Mouse (Mus musculus): Measurements from ENCODE around the gene Prss8. TPM values are rescaled to one million over a fixed set of nuclear protein-coding genes. Genes with fewer than 3 reads are reported as not detected.
"Not testable (repeated sequence)": the region's sequence is repeated elsewhere in the genome, so short reads cannot be mapped to it uniquely, and the experiment has no call there.

Prss8 gene
- total RNA-seq (2017): not detected in 2 replicates

DNA sequence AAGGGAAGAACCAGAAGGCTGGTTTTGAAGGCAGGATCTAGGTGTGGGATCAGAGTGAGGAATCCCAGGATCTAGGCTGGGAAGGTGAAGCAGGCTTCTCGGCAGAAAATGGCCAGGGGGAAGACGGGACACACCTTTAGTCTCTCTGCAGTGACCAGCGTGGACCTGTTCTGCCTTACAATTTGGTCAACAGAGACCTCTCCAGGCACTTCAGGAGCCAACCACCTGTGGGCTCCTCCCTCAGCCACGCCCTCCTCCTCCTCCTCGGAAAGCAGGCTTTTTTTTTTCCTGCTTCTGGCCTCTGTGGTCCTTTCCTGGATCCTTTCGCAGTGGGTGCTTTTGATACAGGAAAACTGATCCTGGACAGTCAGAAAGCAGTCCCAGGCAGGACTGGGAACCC, at the start of gene Prss8:
Gene Prss8, minus strand, starts transcription at position 182 of the 400 bp plus-strand sequence.
- no peak for ATAC-seq (replicated peaks; ENCODE audit: low read depth, poor library complexity, severe bottlenecking)

DNA sequence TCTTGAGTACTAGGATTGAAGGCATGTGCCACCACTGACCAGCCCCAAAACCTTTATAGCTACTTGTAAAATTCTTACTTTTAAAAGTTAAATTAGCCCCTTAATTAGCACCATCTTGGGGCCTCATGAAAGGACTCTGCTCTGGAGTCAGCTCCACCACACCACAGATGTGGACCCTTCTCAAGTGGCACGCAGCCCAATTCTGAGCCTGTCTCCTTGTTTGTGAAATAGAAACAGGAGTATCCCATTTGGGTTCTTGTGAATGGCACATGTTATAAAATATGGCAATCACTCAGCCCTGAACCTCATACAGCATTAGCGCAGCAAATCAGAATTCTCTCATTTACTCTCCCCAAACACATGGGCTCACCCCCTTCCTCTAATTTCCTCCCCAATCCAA, 49.0 kb upstream of the Prss8 start:
- ATAC-seq (replicated peaks; ENCODE audit: low read depth, poor library complexity, severe bottlenecking): no peak

DNA sequence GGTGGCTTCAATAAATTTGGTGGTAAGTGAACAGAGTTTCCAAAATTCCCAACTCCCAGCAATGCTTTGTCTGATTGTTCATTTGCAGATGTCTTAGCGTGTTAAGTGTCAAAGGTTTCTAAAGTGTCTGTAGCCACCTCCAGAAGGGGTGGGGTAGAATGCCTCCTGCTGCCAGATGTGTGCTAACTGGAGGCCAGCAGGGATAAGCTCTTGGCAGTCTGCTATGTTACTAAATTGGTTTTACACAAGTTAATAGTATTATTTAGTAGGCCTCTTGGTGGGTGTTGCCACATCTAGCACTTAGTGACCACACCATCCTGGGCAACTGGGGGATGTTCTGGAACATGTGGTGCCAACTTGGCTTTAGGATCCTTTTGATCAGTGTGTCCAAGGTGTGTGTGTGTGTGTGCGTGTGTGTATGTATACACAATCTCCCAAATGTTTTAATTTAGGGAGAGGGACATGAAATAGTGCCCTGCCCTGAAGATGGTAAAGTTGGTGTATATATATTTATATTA, 44.6 kb upstream of the Prss8 start:
- ATAC-seq (replicated peaks; ENCODE audit: low read depth, poor library complexity, severe bottlenecking): no peak

- ATAC-seq (replicated peaks; ENCODE audit: low read depth, poor library complexity, severe bottlenecking): peak; percentile 20
Observed at GRCm38 (mm10) chr7:127967922-127968828, 38.3 kb upstream of the Prss8 start.

DNA sequence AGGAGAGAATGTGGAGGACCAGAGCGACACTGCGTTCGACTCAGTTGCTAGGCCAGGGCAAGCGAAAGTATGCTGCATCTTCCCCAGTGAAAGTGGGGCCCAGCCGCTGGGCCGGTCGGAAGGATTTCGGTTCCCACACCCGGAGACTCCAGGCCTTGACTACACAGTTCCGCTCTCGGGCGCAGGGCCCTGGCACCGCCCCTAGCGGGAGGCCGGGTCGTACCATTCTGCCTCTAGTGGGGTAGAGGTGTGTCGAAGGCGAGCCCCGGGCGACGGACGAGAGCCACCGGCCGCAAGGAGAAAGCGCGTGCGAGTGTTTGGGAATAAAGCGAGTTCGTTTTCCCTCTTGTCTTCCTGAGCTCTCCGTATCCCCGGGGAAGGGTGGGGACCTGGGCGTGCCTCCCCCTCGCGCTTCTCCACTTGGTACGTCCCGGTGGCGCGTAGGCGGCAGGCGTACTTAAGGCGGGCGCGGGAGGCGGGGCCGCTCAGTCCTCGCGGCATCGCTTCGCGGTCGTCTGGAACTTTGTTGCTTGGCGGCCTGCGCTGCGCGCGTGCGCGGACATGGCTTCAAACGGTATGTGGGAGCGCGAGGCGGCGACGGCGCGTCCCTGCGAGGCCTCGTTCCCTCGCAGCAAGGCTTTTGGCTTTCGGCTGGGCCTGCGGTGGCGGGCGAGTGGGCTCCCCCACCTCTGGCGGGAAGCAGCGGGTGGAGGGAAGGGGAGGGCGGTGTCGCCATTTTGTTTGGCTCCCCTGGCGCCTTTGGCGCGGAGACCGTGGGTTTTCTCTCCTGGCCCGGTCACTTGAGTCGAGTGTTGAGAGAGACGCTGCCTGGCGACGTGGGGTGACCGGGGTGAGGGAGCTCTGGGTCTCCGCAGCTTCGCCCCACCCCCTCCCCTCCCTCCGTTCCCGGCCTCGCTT, 37.4 kb upstream of the Prss8 start, which contains the start of gene Fus:
Gene Fus, plus strand, starts transcription at position 454 of the 918 bp plus-strand sequence.
- peak; percentile 90 for ATAC-seq (replicated peaks; ENCODE audit: low read depth, poor library complexity, severe bottlenecking)

DNA sequence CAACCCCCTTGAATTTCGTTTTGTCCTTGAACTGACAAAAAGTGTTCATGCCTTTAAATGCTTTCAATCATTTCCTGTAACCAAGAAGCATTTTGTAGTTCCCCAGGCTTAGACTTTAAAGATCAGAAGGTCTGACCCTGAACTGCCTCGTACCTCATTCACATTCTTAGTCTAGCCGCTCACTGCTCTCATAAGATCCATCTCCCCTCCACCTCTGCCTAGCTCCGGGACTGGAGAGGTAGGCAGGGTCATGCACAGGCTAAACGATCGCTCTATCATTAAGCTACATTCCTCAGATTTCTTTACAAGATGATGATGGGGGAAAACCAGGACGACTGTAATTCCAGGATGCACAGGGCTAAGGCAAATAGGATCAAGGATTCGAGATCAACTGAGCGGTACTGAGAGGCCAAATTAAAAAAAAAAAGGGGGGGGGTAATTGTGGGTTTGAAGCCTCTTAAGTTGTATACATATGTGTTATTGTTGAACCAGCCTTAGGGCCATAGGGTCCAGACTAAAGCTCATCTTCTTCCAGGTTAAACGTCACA, 36.5 kb upstream of the Prss8 start:
- no peak for ATAC-seq (replicated peaks; ENCODE audit: low read depth, poor library complexity, severe bottlenecking)

- ATAC-seq (replicated peaks; ENCODE audit: low read depth, poor library complexity, severe bottlenecking): no peak
Observed at GRCm38 (mm10) chr7:127959364-127959763, 29.5 kb upstream of the Prss8 start.

GRCm38 (mm10) chr7:127952864-127953581, 23.1 kb upstream of the Prss8 start:
- peak; percentile 76 for ATAC-seq (replicated peaks; ENCODE audit: low read depth, poor library complexity, severe bottlenecking)

DNA sequence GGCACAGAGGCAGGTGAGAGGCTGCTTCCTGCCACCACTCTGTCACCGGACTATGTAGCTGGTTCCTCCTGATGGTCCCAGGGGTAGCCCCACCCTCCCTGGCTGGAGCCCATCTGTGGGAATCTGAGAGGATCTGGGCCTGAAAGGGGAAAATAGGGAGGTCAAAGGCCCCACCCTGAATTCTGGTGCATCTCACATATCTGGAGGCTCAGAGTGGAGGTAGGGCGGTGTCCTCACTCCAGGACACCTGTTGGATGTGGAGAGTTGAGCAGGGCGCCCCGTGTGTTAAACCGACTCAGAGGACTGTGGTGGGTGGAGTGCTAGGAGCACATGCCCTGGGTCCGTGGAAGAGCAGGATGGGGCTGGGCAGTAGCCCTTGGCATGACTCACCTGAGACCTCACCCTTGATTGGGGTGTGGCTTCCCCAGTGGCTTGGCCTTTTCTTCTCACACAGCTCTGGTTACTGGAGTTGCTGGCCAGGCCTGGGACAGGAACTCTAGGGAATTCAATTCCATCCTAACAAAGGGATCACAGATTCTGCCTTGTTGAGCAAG, 16.6 kb upstream of the Prss8 start, which contains the start of gene Prss36:
Gene Prss36, minus strand, starts transcription at position 256 of the 554 bp plus-strand sequence.
- no peak for ATAC-seq (replicated peaks; ENCODE audit: low read depth, poor library complexity, severe bottlenecking)

DNA sequence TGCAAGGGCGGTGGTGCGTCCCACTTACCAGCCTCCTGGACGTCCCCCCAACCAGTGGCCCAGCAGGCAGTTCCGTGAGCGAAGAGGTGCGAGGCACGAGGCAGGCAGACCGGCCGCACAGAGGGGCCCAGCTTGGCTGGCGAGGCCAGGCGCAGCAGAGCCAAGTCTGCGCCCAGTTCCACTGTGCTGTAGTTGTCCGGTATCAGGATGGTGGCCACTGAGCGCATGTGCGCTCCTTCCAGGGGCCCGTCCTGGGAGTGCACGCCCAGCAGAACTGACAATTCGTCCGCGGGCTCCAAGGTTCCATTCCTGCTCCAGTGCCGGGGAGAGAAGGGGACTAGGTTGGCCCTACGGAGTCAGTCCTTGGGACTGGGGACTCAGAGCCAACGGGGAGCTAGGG, 14.7 kb upstream of the Prss8 start:
- ATAC-seq (replicated peaks; ENCODE audit: low read depth, poor library complexity, severe bottlenecking): no peak

DNA sequence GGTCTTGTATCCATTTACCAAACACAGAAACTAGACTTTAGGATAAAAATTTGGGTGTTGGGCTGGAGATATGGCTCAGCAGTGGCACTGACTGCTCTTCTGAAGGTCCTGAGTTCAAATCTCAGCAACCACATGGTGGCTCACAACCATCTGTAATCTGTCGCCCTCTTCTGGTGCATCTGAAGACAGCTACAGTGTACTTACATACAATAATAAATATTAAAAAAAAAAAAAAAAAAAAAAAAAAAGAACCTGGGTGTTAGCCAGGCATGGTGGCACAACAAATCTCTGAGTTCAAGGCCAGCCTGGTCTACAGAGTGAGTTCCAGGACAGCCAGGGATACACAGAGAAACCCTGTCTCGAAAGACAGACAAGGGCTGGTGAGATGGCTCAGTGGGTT, 12.2 kb upstream of the Prss8 start:
- not testable (repeated sequence) for ATAC-seq (replicated peaks; ENCODE audit: low read depth, poor library complexity, severe bottlenecking)

- ATAC-seq (replicated peaks; ENCODE audit: low read depth, poor library complexity, severe bottlenecking): no peak
Observed at GRCm38 (mm10) chr7:127936216-127936884, 6.4 kb upstream of the Prss8 start.

GRCm38 (mm10) chr7:127935748-127936159, 5.8 kb upstream of the Prss8 start:
- no peak for ATAC-seq (replicated peaks; ENCODE audit: low read depth, poor library complexity, severe bottlenecking)

GRCm38 (mm10) chr7:127935028-127935722, 5.3 kb upstream of the Prss8 start:
- peak; percentile 98 for ATAC-seq (replicated peaks; ENCODE audit: low read depth, poor library complexity, severe bottlenecking)

GRCm38 (mm10) chr7:127934075-127934474, 4.2 kb upstream of the Prss8 start:
- ATAC-seq (replicated peaks; ENCODE audit: low read depth, poor library complexity, severe bottlenecking): no peak

GRCm38 (mm10) chr7:127932273-127933031, 2.5 kb upstream of the Prss8 start:
- ATAC-seq (replicated peaks; ENCODE audit: low read depth, poor library complexity, severe bottlenecking): no peak
